Mouse (Mus musculus) embryonic fibroblast, embryonic 13.5 days (primary cell): Measurements from ENCODE around the gene Tm9sf4.

ENCODE experiments used
- CTCF ChIP-seq: IDR thresholded peaks from 2 replicates; pipeline ENCODE4 v1.5.1; 2011; ENCODE audit warnings: mild to moderate bottlenecking, control low read depth, low read length, moderate library complexity, borderline replicate concordance; ENCODE audit not compliant: insufficient read depth
- POLR2A ChIP-seq: IDR thresholded peaks from 2 replicates; pipeline ENCODE4 v1.6.1; 2011; ENCODE audit warnings: low read depth, mild to moderate bottlenecking, control low read depth, low read length, moderate library complexity

- TF ChIP-seq POLR2A = no peak
- TF ChIP-seq CTCF = no peak
Measured at GRCm38 (mm10) chr2:153240701-153241235, 79.7 kb downstream of the Tm9sf4 start.
